Mouse (Mus musculus) 416B (cell line): ENCODE data around the gene Stxbp5l.
"Not testable (repeated sequence)": the region's sequence is repeated elsewhere in the genome, so short reads cannot be mapped to it uniquely, and the experiment has no call there.

ENCODE experiments used
- DNase-seq: peaks from one replicate; pipeline ENCODE4 v3.0.0; 2011; ENCODE audit warnings: low read depth

The Stxbp5l gene

GRCm38 (mm10) chr16:37384821-37385344 is at the start of gene Stxbp5l:
TSS of gene Stxbp5l (minus strand) at chr16:37384962.
- no peak for DNase-seq

DNA sequence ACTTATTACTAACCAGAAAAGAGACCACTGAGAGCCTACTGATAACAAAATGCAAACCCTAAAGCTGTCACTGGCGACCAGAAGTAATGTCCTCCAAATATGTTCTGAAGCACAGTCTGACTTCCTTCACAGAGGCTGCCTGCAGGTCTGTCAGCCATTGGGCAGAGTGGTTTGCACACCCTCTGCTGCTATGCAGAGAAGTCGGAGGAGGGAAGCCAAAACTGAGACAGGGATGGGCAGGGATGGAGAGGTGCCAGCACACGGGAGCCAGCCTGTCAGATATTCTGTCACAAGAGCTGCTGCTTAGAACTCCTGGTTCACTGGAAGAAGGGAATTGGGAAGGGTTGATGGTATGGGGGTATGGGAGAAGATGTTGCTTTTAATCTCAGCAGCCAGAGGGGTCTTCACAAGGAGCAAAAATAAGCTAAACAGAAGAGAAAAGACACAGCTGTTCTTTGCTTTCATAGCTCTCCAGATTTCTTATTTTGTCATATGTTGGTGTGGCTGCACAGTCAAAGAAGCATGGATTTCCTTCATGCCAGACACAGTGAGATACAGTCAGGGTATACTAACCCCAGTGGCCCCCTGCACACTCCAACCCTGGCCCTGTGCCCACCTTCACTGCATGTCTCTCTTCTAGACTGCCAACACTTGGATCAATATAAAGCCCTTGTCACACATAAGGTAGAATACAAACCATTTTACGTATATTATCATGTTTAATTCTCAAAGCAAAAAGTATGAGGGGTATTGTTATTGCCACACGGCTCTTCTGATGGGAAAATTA is 48.8 kb upstream of the Stxbp5l start:
- DNase-seq = no peak

GRCm38 (mm10) chr16:37425434-37425833 is 40.7 kb upstream of the Stxbp5l start:
- no peak for DNase-seq

DNA sequence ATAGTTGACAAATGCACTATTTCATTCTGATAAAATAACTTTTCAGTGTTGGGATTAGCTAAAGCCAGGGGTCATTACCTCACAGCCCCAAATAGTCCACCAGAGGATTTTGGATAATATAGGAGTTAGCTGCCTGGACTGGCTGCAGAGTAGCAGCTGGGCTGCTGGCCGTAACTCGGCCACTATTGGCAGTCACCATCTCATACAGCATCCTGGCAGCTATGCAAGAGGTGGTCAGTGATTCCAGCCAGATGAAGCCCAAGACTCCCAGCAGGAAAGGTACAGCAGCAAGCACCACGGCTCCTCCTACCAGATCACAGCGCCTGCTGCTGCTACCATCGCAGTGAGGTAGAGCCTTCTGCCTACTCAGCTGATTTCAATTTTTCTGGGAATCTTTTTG is 38.1 kb upstream of the Stxbp5l start:
- DNase-seq = no peak

DNA sequence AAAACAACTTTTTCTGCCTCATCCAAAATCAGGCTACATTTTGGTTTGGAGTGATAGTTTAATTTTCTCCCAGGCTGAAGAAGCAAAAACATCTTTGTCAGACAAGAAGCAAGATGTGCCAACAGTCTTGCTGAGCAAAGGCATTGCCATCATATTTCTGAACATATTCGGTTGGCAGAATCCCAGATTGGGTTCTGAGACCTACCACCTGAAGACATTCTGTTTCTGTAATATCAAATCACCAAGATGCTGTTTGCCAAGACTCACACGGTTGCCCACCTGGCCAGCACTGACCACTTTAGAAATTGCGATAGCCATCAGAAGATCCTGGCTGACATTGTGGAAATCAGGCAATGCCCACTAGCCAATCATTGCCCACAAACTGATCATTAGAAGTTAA is 37.1 kb upstream of the Stxbp5l start:
- DNase-seq = no peak

GRCm38 (mm10) chr16:37420512-37420911 is 35.8 kb upstream of the Stxbp5l start:
- no peak for DNase-seq

- no peak for DNase-seq
Observed at GRCm38 (mm10) chr16:37405536-37405935, 20.8 kb upstream of the Stxbp5l start.

DNA sequence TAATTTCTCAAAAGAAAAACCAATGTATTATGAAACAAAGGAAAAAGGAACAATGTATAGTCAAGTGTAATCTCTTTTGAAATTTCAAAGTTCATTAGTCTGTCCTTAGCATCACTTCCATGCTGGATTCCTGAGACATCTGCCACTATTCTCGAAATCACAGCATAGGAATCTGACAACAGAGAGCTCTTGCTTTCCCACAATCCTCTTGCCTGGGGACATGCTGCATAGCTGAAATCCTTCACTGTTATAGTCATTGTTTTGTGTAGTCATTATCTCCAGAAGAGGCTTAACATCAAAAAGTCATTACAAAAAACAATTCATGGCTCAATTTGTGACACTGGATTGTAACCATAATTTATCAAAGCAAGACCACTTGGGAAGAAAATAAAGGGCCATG is 20.2 kb upstream of the Stxbp5l start:
- no peak for DNase-seq

GRCm38 (mm10) chr16:37389964-37390363 is 5.2 kb upstream of the Stxbp5l start:
- no peak for DNase-seq

- no peak for DNase-seq
Observed at GRCm38 (mm10) chr16:37389201-37389905, 4.6 kb upstream of the Stxbp5l start.

DNA sequence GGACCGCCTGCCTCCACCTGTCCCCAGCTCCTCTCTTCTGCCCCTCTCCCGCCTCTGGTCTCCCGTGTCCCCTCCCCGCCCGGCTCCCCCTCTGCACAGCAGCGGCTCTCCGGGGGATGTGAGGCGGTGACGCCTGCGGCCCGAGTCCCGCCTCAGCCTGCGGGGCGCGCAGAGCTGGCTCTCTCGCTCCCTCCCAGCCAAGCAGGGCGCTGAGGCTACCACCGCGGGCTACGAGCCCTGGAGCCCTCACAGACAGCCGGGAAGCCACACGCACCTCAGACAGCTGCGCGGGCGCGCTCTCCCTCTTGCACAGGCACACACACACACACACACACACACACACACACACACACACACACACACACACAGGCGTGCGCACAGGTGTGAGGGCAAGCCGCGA is 393 bp downstream of the Stxbp5l start:
- no peak for DNase-seq

- DNase-seq = no peak
Observed at GRCm38 (mm10) chr16:37383426-37383825, 1.3 kb downstream of the Stxbp5l start.

DNA sequence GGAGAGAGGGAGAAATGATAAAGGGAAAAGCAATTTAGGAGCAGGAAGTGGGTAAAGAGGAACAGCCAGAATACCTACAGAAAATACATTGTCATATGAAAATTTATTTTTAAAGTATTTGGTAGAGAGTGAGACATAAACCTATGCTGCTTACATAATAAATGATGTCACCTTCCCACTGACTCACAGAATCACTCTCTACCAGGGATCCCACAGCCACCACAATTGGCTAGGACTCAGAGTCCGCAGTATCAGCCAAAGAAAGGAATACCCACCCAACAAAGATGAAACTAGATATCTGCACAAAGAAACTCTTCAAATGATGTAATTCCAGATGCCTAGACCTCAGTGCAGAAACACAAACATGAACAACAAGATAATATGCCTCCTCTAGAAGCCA is 12.0 kb downstream of the Stxbp5l start:
- DNase-seq = peak; percentile 5

DNA sequence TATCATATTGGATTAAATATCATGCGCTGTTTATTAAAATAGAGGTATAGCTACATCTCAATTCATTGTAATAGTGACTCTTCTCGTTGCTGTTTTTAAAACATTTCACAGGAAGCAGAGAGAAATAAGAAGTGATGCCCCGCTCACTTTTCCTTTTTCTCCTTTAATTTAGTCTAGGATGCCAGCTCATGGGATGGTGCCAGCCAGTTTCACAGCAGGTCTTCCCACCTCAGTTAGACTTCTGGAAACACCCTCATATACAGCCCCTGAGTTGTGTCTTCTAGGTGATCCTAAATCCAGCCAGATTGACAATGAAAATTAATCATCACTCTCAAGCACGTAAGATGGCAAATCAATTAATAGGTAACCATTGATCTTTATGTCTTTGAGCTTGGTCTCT is 17.3 kb downstream of the Stxbp5l start:
- no peak for DNase-seq

- no peak for DNase-seq
Observed at GRCm38 (mm10) chr16:37363958-37364357, 20.8 kb downstream of the Stxbp5l start.

DNA sequence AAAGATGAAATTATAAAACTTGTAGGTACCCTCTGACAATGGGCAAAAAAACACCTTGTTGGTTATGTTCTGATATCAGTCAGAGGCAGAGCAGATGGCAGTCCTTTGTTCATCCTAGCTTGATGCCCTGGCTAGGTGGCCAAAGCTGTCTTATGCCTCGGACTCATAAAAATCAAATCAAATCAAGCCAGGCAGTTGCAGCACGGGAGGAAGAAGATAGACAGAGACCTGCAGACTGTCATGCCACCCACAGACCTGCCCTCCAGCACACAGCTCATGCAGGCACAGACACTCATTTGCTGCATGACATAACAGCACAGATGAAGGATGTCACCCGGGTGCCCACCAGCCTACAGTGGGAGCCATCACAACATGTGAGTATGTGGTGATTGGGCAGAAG is 29.1 kb downstream of the Stxbp5l start:
- no peak for DNase-seq

DNA sequence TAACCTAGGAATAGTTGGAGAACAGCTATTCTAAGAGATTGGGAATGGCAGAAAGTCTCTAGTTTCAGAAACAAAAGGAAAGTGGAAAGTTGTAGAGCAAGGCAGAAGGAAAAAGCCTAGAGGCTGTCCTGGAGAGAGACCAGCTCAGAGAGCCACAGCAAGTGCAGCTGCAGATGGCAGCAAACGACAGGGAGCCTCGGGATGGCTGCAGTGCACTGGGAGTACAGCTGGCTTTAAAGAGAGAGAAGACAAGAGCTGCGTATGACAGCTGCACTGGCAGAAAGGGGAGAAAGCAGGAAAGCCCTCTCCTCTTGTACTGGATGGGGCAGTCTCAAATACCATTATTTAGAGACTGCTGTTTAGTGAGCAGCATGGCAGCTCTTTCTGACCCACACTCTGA is 37.7 kb downstream of the Stxbp5l start:
- DNase-seq = no peak

DNA sequence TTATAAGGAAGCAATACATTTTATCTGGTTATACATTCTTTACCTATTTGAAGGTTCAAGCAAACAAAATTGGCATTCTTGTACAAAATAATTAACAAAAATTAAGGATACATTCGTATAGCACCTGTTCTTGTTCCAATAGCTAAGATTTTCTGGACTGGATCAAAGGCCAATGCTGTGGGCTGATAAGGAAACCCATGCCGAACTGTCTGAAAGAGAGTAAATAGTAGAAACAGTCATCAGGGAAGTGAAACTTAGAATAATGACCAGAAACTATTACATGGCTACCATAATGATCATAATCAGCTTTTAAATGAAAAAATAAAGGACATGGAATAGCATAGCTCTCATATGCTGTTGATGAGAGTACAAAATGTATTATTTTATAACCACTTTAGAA is 39.8 kb downstream of the Stxbp5l start:
- no peak for DNase-seq

DNA sequence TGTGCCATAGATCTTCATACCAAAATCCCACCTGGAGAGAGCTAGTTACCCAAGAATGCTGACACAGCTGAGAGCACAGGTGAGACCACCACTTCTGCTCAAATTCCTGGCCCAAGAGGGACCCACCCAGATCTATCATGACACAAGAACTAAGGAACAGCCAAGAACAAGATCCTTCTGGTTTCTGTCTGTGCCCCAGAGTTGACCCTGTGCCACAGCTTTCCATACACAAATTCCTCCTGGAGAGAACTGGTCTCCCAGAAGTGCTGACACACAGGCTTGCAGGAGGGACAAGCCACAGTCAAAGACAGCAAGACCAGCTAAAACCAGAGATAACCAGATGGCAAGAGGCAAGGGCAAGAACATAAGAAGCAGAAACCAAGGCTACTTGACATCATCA is 43.3 kb downstream of the Stxbp5l start:
- DNase-seq = not testable (repeated sequence)

GRCm38 (mm10) chr16:37338177-37338576 is 46.6 kb downstream of the Stxbp5l start:
- no peak for DNase-seq

- peak; percentile 3 for DNase-seq
Observed at GRCm38 (mm10) chr16:37337529-37337928, 47.2 kb downstream of the Stxbp5l start.

DNA sequence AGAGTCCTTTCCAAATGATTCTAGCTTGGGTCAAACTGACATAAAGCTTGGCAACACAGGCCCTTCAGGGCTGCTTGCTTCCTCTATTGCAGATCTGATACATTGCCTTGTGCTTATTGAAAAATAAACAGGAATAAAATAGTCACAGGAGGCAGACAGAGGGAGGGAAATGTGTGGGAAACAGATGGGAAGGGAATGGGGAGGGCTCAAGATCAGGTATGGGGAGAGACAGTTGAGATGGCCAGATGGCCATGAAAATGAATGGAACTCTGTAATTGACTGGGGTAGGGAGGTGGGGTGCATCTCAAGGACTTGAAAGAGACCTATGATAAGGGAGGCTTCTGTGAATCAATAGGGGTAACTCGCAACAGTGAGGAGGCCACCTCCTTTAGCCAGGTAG is 80.3 kb downstream of the Stxbp5l start:
- no peak for DNase-seq

DNA sequence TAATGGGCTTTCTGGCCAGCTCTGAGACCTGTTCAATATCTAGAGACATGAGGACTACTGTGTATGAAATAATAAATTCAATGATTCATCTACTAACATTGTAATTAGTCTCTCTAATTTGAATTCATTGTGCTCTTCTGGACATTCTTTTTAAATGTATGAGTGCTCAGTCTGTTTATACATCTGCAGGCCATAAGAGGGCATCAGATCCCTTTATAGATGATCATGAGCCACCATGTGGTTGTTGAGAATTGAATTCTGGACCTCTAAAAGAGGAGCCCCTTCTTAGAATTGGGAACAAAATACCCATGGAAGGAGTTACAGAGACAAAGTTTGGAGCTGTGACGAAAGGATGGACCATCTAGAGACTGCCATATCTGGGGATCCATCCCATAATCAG is 92.2 kb downstream of the Stxbp5l start:
- DNase-seq = peak; percentile 49
